30 mouse cellular contexts compared by ENCODE assay signal in the genomic region with DNA sequence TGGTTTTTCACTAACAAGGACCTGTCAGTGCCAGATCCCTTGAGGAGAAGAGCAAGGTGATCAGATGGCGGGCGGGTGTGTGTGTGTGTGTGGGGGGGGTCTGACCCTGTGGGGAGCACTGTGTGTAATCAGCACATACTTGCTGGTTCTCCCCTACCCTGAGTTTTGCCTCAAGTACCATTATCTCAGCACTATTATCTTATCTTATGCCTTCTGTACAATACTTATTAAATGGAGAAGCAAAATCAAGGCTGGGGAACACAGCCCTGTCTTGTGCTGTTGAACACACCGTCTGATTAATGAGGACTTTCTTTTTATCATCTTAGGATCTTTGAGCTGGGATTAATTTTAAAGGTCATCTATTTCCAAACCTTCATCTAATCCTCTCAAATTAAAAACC.
"Had no signal": no experiment of that assay in that cellular context is flagged by ENCODE, and none has a peak within 500 bp of the region (broad histone marks: within the 10 kb centered on the region; RNA-seq: fewer than 3 reads in every experiment).

No protein-coding gene starts in this region.

- H3K9ac ChIP-seq: heart, embryonic 12.5 days; heart, embryonic 13.5 days; heart, embryonic 15.5 days; hindbrain, embryonic 12.5 days; hindbrain, embryonic 13.5 days; hindbrain, embryonic 14.5 days; hindbrain, embryonic 15.5 days; intestine, embryonic 15.5 days; kidney, embryonic 15.5 days had no signal

- H3K27ac ChIP-seq: heart, embryonic 13.5 days; heart, embryonic 15.5 days; hindbrain, embryonic 10.5 days; hindbrain, embryonic 12.5 days; hindbrain, embryonic 13.5 days; hindbrain, embryonic 14.5 days; hindbrain, embryonic 15.5 days; hindbrain, postnatal 0 days; intestine, embryonic 15.5 days; kidney, embryonic 15.5 days; kidney, postnatal 0 days; layer of hippocampus, adult 2 months; left cerebral cortex, adult 2 months had no signal

- H3K4me3 ChIP-seq: heart, embryonic 12.5 days; heart, embryonic 13.5 days; heart, embryonic 15.5 days; hindbrain, embryonic 10.5 days; hindbrain, embryonic 12.5 days; hindbrain, embryonic 13.5 days; hindbrain, embryonic 15.5 days; intestine, embryonic 15.5 days; kidney, embryonic 15.5 days; layer of hippocampus, adult 2 months; left cerebral cortex, adult 2 months had no signal

- H3K27me3 ChIP-seq: hindbrain, embryonic 12.5 days; hindbrain, embryonic 13.5 days; intestine, embryonic 15.5 days; kidney, embryonic 15.5 days had no signal

- H3K4me1 ChIP-seq: kidney, embryonic 15.5 days had no signal

- H3K36me3 ChIP-seq: heart, embryonic 12.5 days; heart, embryonic 13.5 days; heart, embryonic 15.5 days; hindbrain, embryonic 10.5 days; hindbrain, embryonic 12.5 days; hindbrain, embryonic 13.5 days; intestine, embryonic 15.5 days; kidney, embryonic 15.5 days had no signal

- H3K9me3 ChIP-seq: heart, embryonic 15.5 days; hindbrain, embryonic 15.5 days; intestine, embryonic 15.5 days; kidney, embryonic 15.5 days had no signal

- DNase-seq: heart, postnatal 10 days; heart, postnatal 14 days; heart, postnatal 36 days; heart, postnatal 4 days; kidney, adult 11 months; kidney, adult 18-20 months; kidney, adult 2 months; kidney, adult 8-10 months; kidney, adult 9 months; kidney, postnatal 10 days; kidney, postnatal 14 days; kidney, postnatal 25 days; kidney, postnatal 36 days; kidney, postnatal 4 days; layer of hippocampus, adult 9-11 months; layer of hippocampus, postnatal 36 days had no signal
